Mouse (Mus musculus): ENCODE measurements around the gene Klhl31.

- TF ChIP-seq CTCF (IDR thresholded peaks at IDR 0.05; ENCODE audit: extremely low read depth, insufficient read depth, low read length), result no peak
- no peak for TF ChIP-seq POLR2A (IDR thresholded peaks at IDR 0.05; ENCODE audit: extremely low read depth, insufficient read depth, low read length)
Observed at GRCm38 (mm10) chr9:77637357-77637756, 1.1 kb downstream of the Klhl31 start.

All from cortical plate, adult 2 months (tissue).